18 mouse cellular contexts compared by ENCODE assay signal in the genomic region with DNA sequence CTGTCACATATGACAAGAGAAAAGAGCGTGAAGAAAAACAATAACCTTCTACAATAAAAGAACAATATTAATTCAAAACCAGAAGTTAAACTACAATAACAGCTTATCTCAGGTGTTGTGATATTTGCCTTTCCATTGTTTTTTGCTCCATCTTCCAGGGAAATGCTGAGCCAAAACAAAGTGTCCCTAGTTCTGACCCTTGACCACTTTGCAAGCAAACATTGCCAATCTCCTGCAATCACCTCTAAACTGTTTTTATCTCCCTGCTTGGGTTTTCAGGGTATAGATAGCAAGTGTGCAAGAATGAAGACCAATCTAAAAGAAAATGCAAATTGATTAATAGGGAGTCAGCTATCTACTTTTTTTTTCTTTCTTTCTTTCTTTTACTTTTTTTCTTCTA.
A peak's percentile ranks its signal among the peaks of the same experiment; 100 is the strongest.
DNase-seq lines count a peak whose midpoint lies in the region; ATAC-seq and TF ChIP-seq lines count a peak whose summit lies in the region.
"Had no signal": no experiment of that assay in that cellular context is flagged by ENCODE, and none has a peak within 500 bp of the region (broad histone marks: within the 10 kb centered on the region; RNA-seq: fewer than 3 reads in every experiment).

No protein-coding gene starts in this region.

- H3K9me3 ChIP-seq in liver, embryonic 11.5 days (ENCODE audit: control insufficient read depth, low read length): no peaks in the 10 kb centered on the region
- H3K9me3 ChIP-seq: G1E had no signal

- H3K27me3 ChIP-seq in liver, adult 2 months (ENCODE audit: control insufficient read depth, insufficient read depth, low read length): no peaks in the 10 kb centered on the region
- no peaks in the 10 kb centered on the region for H3K27me3 ChIP-seq in liver, embryonic 11.5 days (replicated peaks; ENCODE audit: control insufficient read depth, insufficient read depth, low read length)
- H3K27me3 ChIP-seq: CH12.LX had no signal

- H3K9ac ChIP-seq in liver, adult 2 months (ENCODE audit: low read depth, low read length): no peak overlapping the region
- no peak overlapping the region for H3K9ac ChIP-seq in liver, embryonic 11.5 days (ENCODE audit: low read depth, low read length)

- H3K4me3 ChIP-seq in liver, adult 2 months (ENCODE audit: insufficient read depth, low read depth, low read length): no peak overlapping the region
- no peak overlapping the region for H3K4me3 ChIP-seq in liver, embryonic 11.5 days (ENCODE audit: low read depth, low read length)

- H3K36me3 ChIP-seq in liver, adult 2 months (ENCODE audit: control insufficient read depth, insufficient read depth, low read length): no peaks in the 10 kb centered on the region
- no peaks in the 10 kb centered on the region for H3K36me3 ChIP-seq in liver, embryonic 11.5 days (ENCODE audit: control insufficient read depth, insufficient read depth, low read length)
- H3K36me3 ChIP-seq: G1E had no signal

- no peak overlapping the region for H3K4me2 ChIP-seq in liver, embryonic 11.5 days

- 33% methylated on average over 1 of the region's 1 CpGs for WGBS in liver, adult 2 months
- 77% methylated on average over 1 of the region's 1 CpGs for WGBS in liver, embryonic 11.5 days

- no peaks in the 10 kb centered on the region for H3K79me2 ChIP-seq in liver, adult 2 months (ENCODE audit: control insufficient read depth, insufficient read depth, low read length)

- TF ChIP-seq CTCF in liver, adult 2 months (IDR thresholded peaks at IDR 0.05; ENCODE audit: low read depth, low read length): no peak

- no peaks in the 10 kb centered on the region for H3K4me1 ChIP-seq in liver, adult 2 months (ENCODE audit: control insufficient read depth, insufficient read depth, low read length)
- no peaks in the 10 kb centered on the region for H3K4me1 ChIP-seq in liver, embryonic 11.5 days (replicated peaks; ENCODE audit: control insufficient read depth, insufficient read depth, low read length)

- no peak for TF ChIP-seq POLR2A in liver, adult 2 months (IDR thresholded peaks at IDR 0.05; ENCODE audit: extremely low read depth, insufficient read depth, low read length)

- peak; percentile 95 for DNase-seq in liver, adult 2 months (ENCODE audit: extremely low read depth, low read depth, low spot score)
- DNase-seq in liver, embryonic 11.5 days (ENCODE audit: low spot score): no peak
- DNase-seq: adrenal gland, adult 2 months; adrenal gland, adult 8-10 months; adrenal gland, postnatal 10 days; adrenal gland, postnatal 14 days; adrenal gland, postnatal 25 days; adrenal gland, postnatal 36 days; B cell, adult 2 months; cerebellum, adult 11 months; cerebellum, adult 11-12 months; cerebellum, adult 18-20 months; cerebellum, adult 2 months had no signal

- no peak overlapping the region for H3K27ac ChIP-seq in liver, adult 2 months (replicated peaks; ENCODE audit: insufficient read depth, low read depth, low read length)
- no peak overlapping the region for H3K27ac ChIP-seq in liver, embryonic 11.5 days (ENCODE audit: low read depth, low read length)

- ATAC-seq in liver, embryonic 11.5 days (replicated peaks; ENCODE audit: low FRiP score): no peak
- ATAC-seq: activated CD4-positive, CD25-positive, alpha-beta regulatory T cell, adult 4 months; CD4-positive, CD25-positive, alpha-beta regulatory T cell, adult 4 months; Patski had no signal
